Mouse (Mus musculus): ENCODE measurements at regions not wholly inside any gene's neighbourhood (a gene's known extent, or its start where the extent isn't known, plus 50 kb on each side); places are given as distances from the start of the nearest gene placed in this dataset.

GRCm38 (mm10) chr1:185827986-185828385, 289.1 kb downstream of the Lyplal1 start:
- no peak for DNase-seq (ENCODE audit: low spot score)
- Histone ChIP-seq H3K9me3 (no peaks in the 10 kb centered on the region), H3K36me3 (replicated peaks) (no peaks in the 10 kb centered on the region)

GRCm38 (mm10) chr1:185828486-185828885, 288.6 kb downstream of the Lyplal1 start:
- Histone ChIP-seq H3K4me3 (no peak overlapping the region), H3K36me3 (replicated peaks) (no peaks in the 10 kb centered on the region), H3K27me3 (replicated peaks; ENCODE audit: low read depth, poor library complexity, severe bottlenecking) (no peaks in the 10 kb centered on the region), H3K27ac (replicated peaks) (no peak overlapping the region), H3K9me3 (no peaks in the 10 kb centered on the region), H3K4me1 (0 out of 2 replicates have a peak, but pooled peaks cover 3% of the 10 kb centered on the region)
- 89% methylated on average over 6 of the region's 6 CpGs for WGBS
- DNase-seq (ENCODE audit: low spot score): no peak

More at GRCm38 (mm10) chr1:185827986-185828385, 289.1 kb downstream of the Lyplal1 start:
- Histone ChIP-seq H3K4me1 (0 out of 2 replicates have a peak, but pooled peaks cover 3% of the 10 kb centered on the region), H3K27me3 (replicated peaks; ENCODE audit: low read depth, poor library complexity, severe bottlenecking) (no peaks in the 10 kb centered on the region), H3K4me3 (no peak overlapping the region), H3K27ac (replicated peaks) (no peak overlapping the region)
- WGBS: 79% methylated on average over 2 of the region's 2 CpGs

GRCm38 (mm10) chr1:185832059-185832458, 285.1 kb downstream of the Lyplal1 start:
- no peak overlapping the region for H3K4me3 ChIP-seq
- H3K27me3 ChIP-seq (replicated peaks; ENCODE audit: low read depth, poor library complexity, severe bottlenecking): no peaks in the 10 kb centered on the region
- H3K4me1 ChIP-seq: 0 out of 2 replicates have a peak, but pooled peaks cover 3% of the 10 kb centered on the region
- no peaks in the 10 kb centered on the region for H3K9me3 ChIP-seq
- DNase-seq (ENCODE audit: low spot score): no peak
- 86% methylated on average over 4 of the region's 4 CpGs for WGBS
- H3K36me3 ChIP-seq (replicated peaks): no peaks in the 10 kb centered on the region
- H3K27ac ChIP-seq (replicated peaks): no peak overlapping the region

GRCm38 (mm10) chr1:185834171-185834570, 282.9 kb downstream of the Lyplal1 start:
- H3K4me3 ChIP-seq: no peak overlapping the region
- 0 out of 2 replicates have a peak, but pooled peaks cover 3% of the 10 kb centered on the region for H3K4me1 ChIP-seq
- 76% methylated on average over 6 of the region's 6 CpGs for WGBS
- H3K36me3 ChIP-seq (replicated peaks): no peaks in the 10 kb centered on the region
- H3K27me3 ChIP-seq (replicated peaks; ENCODE audit: low read depth, poor library complexity, severe bottlenecking): no peaks in the 10 kb centered on the region
- H3K27ac ChIP-seq (replicated peaks): no peak overlapping the region
- no peak for DNase-seq (ENCODE audit: low spot score)
- H3K9me3 ChIP-seq: no peaks in the 10 kb centered on the region

- H3K4me1 ChIP-seq: 0 out of 2 replicates have a peak, but pooled peaks cover 3% of the 10 kb centered on the region
- H3K9me3 ChIP-seq: no peaks in the 10 kb centered on the region
- no peak overlapping the region for H3K27ac ChIP-seq (replicated peaks)
- no peak overlapping the region for H3K4me3 ChIP-seq
- H3K27me3 ChIP-seq (replicated peaks; ENCODE audit: low read depth, poor library complexity, severe bottlenecking): no peaks in the 10 kb centered on the region
- DNase-seq (ENCODE audit: low spot score): no peak
- WGBS: 76% methylated on average over 13 of the region's 13 CpGs
- H3K36me3 ChIP-seq (replicated peaks): no peaks in the 10 kb centered on the region
These were observed 280.4 kb downstream of the Lyplal1 start for GRCm38 (mm10) chr1:185836632-185837281.

GRCm38 (mm10) chr1:185842481-185842880, 274.6 kb downstream of the Lyplal1 start:
- H3K36me3 ChIP-seq (replicated peaks): no peaks in the 10 kb centered on the region
- H3K4me3 ChIP-seq: no peak overlapping the region
- H3K9me3 ChIP-seq: no peaks in the 10 kb centered on the region
- WGBS: 86% methylated on average over 12 of the region's 12 CpGs
- H3K4me1 ChIP-seq: no peaks in the 10 kb centered on the region
- no peaks in the 10 kb centered on the region for H3K27me3 ChIP-seq (replicated peaks; ENCODE audit: low read depth, poor library complexity, severe bottlenecking)
- DNase-seq (ENCODE audit: low spot score): no peak
- H3K27ac ChIP-seq (replicated peaks): no peak overlapping the region

- H3K4me1 ChIP-seq: no peaks in the 10 kb centered on the region
- WGBS: 93% methylated on average over 6 of the region's 6 CpGs
- H3K4me3 ChIP-seq: no peak overlapping the region
- no peak for DNase-seq (ENCODE audit: low spot score)
- H3K36me3 ChIP-seq (replicated peaks): no peaks in the 10 kb centered on the region
- no peak overlapping the region for H3K27ac ChIP-seq (replicated peaks)
- H3K9me3 ChIP-seq: no peaks in the 10 kb centered on the region
- no peaks in the 10 kb centered on the region for H3K27me3 ChIP-seq (replicated peaks; ENCODE audit: low read depth, poor library complexity, severe bottlenecking)
These were observed 269.9 kb downstream of the Lyplal1 start for GRCm38 (mm10) chr1:185847161-185847560.

- no peak overlapping the region for H3K27ac ChIP-seq (replicated peaks)
- no peaks in the 10 kb centered on the region for H3K4me1 ChIP-seq
- no peak for DNase-seq (ENCODE audit: low spot score)
- no peaks in the 10 kb centered on the region for H3K36me3 ChIP-seq (replicated peaks)
- no peaks in the 10 kb centered on the region for H3K27me3 ChIP-seq (replicated peaks; ENCODE audit: low read depth, poor library complexity, severe bottlenecking)
- H3K9me3 ChIP-seq: no peaks in the 10 kb centered on the region
- no peak overlapping the region for H3K4me3 ChIP-seq
These were observed 266.5 kb downstream of the Lyplal1 start for GRCm38 (mm10) chr1:185850590-185850989.

- no peak for DNase-seq (ENCODE audit: low spot score)
- no peak overlapping the region for H3K4me3 ChIP-seq
- H3K27ac ChIP-seq (replicated peaks): no peak overlapping the region
- no peaks in the 10 kb centered on the region for H3K36me3 ChIP-seq (replicated peaks)
- H3K27me3 ChIP-seq (replicated peaks; ENCODE audit: low read depth, poor library complexity, severe bottlenecking): no peaks in the 10 kb centered on the region
- 77% methylated on average over 5 of the region's 5 CpGs for WGBS
- H3K9me3 ChIP-seq: no peaks in the 10 kb centered on the region
- no peaks in the 10 kb centered on the region for H3K4me1 ChIP-seq
These were observed 265.7 kb downstream of the Lyplal1 start for GRCm38 (mm10) chr1:185851262-185851893.

GRCm38 (mm10) chr1:185861692-185862091, 255.4 kb downstream of the Lyplal1 start:
- DNase-seq (ENCODE audit: low spot score): no peak
- Histone ChIP-seq H3K4me3 (no peak overlapping the region), H3K27ac (replicated peaks) (no peak overlapping the region), H3K9me3 (no peaks in the 10 kb centered on the region), H3K27me3 (replicated peaks; ENCODE audit: low read depth, poor library complexity, severe bottlenecking) (no peaks in the 10 kb centered on the region), H3K4me1 (peaks cover 3% of the 10 kb centered on the region; the same call in 1 of the 2 replicates), H3K36me3 (replicated peaks) (no peaks in the 10 kb centered on the region)
- WGBS: 86% methylated on average over 4 of the region's 4 CpGs

- peaks cover 7% of the 10 kb centered on the region; the same call in 1 of the 2 replicates for H3K4me1 ChIP-seq
- no peaks in the 10 kb centered on the region for H3K9me3 ChIP-seq
- no peak for DNase-seq (ENCODE audit: low spot score)
- no peaks in the 10 kb centered on the region for H3K36me3 ChIP-seq (replicated peaks)
- WGBS: 80% methylated on average over 11 of the region's 11 CpGs
- H3K27ac ChIP-seq (replicated peaks): no peak overlapping the region
- no peaks in the 10 kb centered on the region for H3K27me3 ChIP-seq (replicated peaks; ENCODE audit: low read depth, poor library complexity, severe bottlenecking)
- H3K4me3 ChIP-seq: no peak overlapping the region
These were observed 251.2 kb downstream of the Lyplal1 start for GRCm38 (mm10) chr1:185865945-185866344.

- Histone ChIP-seq H3K4me1 (peaks cover 7% of the 10 kb centered on the region; the same call in 1 of the 2 replicates), H3K27ac (replicated peaks) (no peak overlapping the region), H3K36me3 (replicated peaks) (no peaks in the 10 kb centered on the region), H3K4me3 (no peak overlapping the region), H3K9me3 (no peaks in the 10 kb centered on the region), H3K27me3 (replicated peaks; ENCODE audit: low read depth, poor library complexity, severe bottlenecking) (no peaks in the 10 kb centered on the region)
- WGBS: 93% methylated on average over 6 of the region's 6 CpGs
- DNase-seq (ENCODE audit: low spot score): no peak
These were observed 250.5 kb downstream of the Lyplal1 start for GRCm38 (mm10) chr1:185866612-185867011.

- Histone ChIP-seq H3K36me3 (replicated peaks) (no peaks in the 10 kb centered on the region), H3K9me3 (no peaks in the 10 kb centered on the region), H3K4me1 (peaks cover 7% of the 10 kb centered on the region; the same call in 1 of the 2 replicates), H3K27me3 (replicated peaks; ENCODE audit: low read depth, poor library complexity, severe bottlenecking) (no peaks in the 10 kb centered on the region), H3K27ac (replicated peaks) (no peak overlapping the region), H3K4me3 (no peak overlapping the region)
- WGBS: 85% methylated on average over 4 of the region's 4 CpGs
- DNase-seq (ENCODE audit: low spot score): no peak
These were observed 250.1 kb downstream of the Lyplal1 start for GRCm38 (mm10) chr1:185867018-185867417.

Data from embryonic facial prominence, embryonic 10.5 days (tissue).